Mouse (Mus musculus) embryonic fibroblast, embryonic 13.5 days (primary cell): ENCODE measurements around the gene Rsf1. TPM values are rescaled to one million over a fixed set of nuclear protein-coding genes. Genes with fewer than 3 reads are reported as not detected.

Experiments
- H3K27ac ChIP-seq: 2 replicates; pipeline ENCODE4 v1.5.1; 2012; ENCODE audit warnings: low read length, control low read depth, inconsistent platforms; ENCODE audit not compliant: insufficient read depth
- H3K4me1 ChIP-seq: 2 replicates; pipeline ENCODE4 v1.6.1; 2011; ENCODE audit warnings: low read length; ENCODE audit not compliant: control insufficient read depth, insufficient read depth
- H3K4me3 ChIP-seq: 2 replicates; pipeline ENCODE4 v1.5.1; 2011; ENCODE audit warnings: mild to moderate bottlenecking, control low read depth, low read length; ENCODE audit not compliant: insufficient read depth
- CTCF ChIP-seq: IDR thresholded peaks from 2 replicates; pipeline ENCODE4 v1.5.1; 2011; ENCODE audit warnings: mild to moderate bottlenecking, control low read depth, low read length, moderate library complexity, borderline replicate concordance; ENCODE audit not compliant: insufficient read depth
- POLR2A ChIP-seq: IDR thresholded peaks from 2 replicates; pipeline ENCODE4 v1.6.1; 2011; ENCODE audit warnings: low read depth, mild to moderate bottlenecking, control low read depth, low read length, moderate library complexity
- polyA plus RNA-seq: library from polyadenylated mRNA; stranded (reverse); fragments of >200 nt; gene quantifications from 2 replicates; pipeline ENCODE4 v1.2.4, GENCODE M21; 2011; ENCODE audit warnings: low read depth; ENCODE audit not compliant: missing spikeins, insufficient read length

Rsf1 gene
- polyA plus RNA-seq, 1 experiment, result 24.2 TPM

- no peak overlapping the region for H3K27ac ChIP-seq
- no peak overlapping the region for H3K4me3 ChIP-seq
- TF ChIP-seq CTCF, result no peak
- TF ChIP-seq POLR2A, result no peak
- H3K4me1 ChIP-seq, result no peaks in the 10 kb centered on the region
Measured at GRCm38 (mm10) chr7:97720109-97720508, 140.4 kb downstream of the Rsf1 start.

DNA sequence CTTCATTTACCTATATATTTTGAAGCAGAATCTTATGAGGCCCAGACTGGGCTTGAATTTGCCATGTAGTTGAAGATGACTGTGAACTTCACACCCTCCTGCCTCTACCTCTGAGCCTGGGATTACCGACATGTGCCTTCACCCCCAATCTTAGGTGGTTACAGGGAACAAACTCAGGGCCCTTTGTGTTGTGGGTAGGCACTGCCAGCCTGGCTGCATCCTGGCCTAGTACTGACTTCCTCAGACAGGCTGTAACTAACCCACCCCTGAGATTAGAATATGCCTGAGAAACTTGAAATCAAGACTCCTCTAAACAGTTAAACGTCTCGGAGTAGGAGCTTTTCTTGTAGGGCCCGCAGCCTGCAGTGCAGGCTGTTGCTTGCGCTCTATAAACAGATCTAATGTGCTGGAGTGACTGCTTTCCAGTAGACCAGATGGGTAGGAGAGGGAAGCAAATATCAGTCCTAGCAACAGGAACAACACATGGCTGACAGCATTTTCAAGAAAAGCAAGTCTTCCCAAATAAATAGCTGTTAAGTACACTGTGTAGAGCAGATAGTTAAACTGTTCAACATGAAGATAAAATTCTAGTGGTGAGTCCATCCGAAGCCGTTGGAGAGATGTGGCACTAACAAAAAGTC is 142.7 kb downstream of the Rsf1 start:
- TF ChIP-seq CTCF, result no peak
- no peak for TF ChIP-seq POLR2A
- Histone ChIP-seq H3K4me1 (no peaks in the 10 kb centered on the region), H3K27ac (no peak overlapping the region), H3K4me3 (no peak overlapping the region)

DNA sequence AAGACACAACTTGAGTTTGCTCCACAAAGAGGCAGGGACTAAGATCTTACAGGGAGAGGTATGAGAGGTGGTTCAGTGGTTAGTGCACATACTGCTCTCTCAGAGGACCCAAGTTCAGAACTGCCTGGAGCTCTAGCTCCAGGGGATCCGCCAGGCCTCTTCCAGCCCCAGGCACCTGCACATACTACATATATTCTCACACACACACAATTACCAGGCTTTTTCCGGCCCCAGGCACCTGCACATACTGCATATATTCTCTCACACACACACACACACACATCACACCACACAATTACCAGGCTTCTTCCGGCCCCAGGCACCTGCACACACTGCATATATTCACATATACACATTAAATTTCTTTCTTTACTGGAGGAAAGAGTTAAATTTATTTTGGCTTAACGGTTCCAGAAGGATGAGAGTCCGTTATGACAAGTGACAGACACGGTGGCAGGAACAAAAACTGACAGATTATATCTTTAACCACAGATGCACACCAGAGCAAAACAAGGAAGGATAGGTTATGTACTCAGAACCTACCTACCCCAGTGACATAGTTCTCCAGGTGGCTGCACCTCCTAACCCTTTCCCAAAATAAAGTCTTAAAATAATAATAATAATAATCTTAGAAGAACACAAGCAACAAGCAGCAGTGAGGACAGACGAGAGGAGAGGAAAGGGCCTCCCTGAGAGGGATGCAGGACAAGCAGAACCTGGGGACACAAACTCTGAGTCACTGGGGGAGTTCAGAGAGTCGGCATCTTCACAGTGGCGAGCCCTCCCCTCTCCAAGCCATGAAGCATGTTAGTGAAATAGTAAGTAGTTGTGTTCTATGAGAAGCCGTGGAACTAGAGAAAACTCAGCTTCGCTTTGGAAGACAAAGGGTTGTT is 144.2 kb downstream of the Rsf1 start:
- no peak overlapping the region for H3K27ac ChIP-seq
- no peaks in the 10 kb centered on the region for H3K4me1 ChIP-seq
- TF ChIP-seq POLR2A (no peak), CTCF (no peak)
- H3K4me3 ChIP-seq, result no peak overlapping the region

DNA sequence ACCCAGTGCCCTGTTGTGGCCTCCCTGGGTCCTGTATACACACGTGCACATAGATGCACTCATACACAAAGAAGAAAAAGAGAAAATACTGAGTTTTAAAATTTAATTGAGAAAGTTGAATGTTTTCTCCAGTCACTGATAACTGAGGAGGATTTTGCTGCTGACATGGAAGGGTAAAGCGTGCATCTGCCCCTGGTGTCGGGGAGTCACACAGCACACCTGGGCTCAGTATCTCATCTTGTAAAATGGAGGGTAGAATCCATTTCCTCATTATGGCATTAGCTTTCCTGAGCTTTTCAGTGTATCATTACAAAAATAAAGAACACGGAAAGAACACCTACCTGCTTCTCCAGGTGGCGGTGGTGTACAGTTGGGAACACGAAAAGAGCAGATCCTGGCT is 145.7 kb downstream of the Rsf1 start:
- Histone ChIP-seq H3K4me3 (no peak overlapping the region), H3K27ac (no peak overlapping the region), H3K4me1 (no peaks in the 10 kb centered on the region)
- TF ChIP-seq CTCF (no peak), POLR2A (no peak)

GRCm38 (mm10) chr7:97726080-97726479 is 146.4 kb downstream of the Rsf1 start:
- Histone ChIP-seq H3K4me1 (no peaks in the 10 kb centered on the region), H3K27ac (no peak overlapping the region), H3K4me3 (no peak overlapping the region)
- TF ChIP-seq CTCF (no peak), POLR2A (no peak)

DNA sequence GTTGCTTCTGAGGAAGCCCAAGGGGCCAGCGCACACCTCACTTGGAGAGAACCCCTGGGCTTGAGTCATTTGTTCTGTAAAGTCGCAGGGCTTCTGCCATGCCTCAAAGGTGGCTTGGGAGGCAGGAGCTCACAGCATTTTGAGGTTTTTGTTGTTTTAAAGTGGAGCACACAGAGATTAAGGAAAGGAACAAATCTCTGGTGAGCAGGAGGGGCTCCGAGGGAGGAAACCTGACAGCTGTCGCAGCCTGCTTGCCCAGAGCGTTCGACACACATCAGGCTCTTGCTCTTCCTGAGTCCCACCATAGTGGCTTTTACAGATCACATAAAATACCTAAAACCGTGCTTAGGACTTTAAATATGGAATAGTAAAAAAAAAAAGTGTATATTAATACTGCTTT is 147.1 kb downstream of the Rsf1 start:
- H3K4me3 ChIP-seq, result no peak overlapping the region
- H3K27ac ChIP-seq, result no peak overlapping the region
- H3K4me1 ChIP-seq, result no peaks in the 10 kb centered on the region
- TF ChIP-seq CTCF (no peak), POLR2A (no peak)

DNA sequence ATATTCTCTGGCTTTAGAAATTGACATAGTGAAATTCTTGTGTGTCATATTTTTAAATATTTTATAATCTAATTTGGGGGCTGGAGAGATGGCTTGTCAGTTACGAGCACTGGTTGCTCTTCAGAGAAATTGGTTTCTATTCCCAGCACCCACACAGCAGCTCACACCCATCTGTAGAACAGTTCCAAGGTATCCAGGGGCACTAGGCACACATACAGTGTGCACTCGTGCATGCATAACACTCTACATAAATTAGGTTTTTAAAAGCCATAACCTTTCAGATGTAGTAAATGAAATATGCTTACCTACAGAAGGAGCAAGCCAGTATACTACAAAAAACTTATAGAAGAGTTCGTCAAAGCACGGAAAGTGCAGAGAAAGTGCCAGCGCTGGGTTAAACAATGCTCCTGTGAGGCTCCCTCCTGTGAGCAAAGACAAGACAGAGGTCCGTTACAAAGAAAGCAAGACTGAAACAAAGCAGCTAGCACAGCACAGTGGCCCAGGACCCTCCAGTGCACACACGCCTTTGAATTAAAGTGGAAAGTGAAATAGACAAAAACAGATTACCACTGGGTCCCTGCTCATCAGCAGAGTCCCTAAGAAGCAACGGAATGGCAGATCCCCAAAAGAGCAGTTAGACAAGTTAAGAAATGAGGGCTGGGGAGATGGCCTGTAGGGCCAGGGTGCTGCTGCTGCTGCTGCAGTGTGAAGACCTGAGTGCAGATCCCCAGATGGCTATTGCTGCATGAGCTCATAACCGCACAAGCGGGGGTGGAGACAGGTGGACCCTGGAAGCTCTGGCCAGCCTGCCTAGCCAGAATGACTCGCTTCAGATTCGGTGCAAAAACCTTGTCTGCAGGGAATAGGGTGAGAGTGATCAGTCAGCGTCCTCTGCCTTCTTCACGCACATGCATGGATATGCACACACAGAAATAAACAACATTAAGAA is 149.3 kb downstream of the Rsf1 start:
- TF ChIP-seq CTCF, result no peak
- TF ChIP-seq POLR2A, result no peak
- H3K4me3 ChIP-seq, result no peak overlapping the region
- no peak overlapping the region for H3K27ac ChIP-seq
- H3K4me1 ChIP-seq, result no peaks in the 10 kb centered on the region

GRCm38 (mm10) chr7:97730427-97730826 is 150.7 kb downstream of the Rsf1 start:
- TF ChIP-seq POLR2A, result no peak
- TF ChIP-seq CTCF, result no peak

DNA sequence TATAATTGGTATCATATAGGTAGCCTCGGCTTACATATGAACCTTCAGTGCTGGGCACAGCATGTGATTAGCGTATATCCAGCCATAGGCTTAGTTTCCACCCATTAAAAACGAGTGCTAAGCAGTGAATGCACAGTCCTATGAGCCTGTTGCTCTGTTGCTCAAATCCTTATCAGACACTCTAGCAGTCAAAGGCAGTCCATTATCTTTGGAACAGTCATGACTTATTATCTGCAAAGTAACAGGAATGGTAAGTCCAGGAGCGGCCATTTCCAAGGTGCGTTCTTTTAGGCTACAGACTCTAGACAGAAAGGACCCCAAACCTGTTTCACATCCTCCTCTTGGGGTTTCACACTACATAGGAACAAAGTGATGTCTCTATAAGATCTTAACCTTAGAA is 153.9 kb downstream of the Rsf1 start:
- TF ChIP-seq CTCF, result no peak
- TF ChIP-seq POLR2A, result no peak
- Histone ChIP-seq H3K4me3 (no peak overlapping the region), H3K27ac (no peak overlapping the region)

More at GRCm38 (mm10) chr7:97730427-97730826, 150.7 kb downstream of the Rsf1 start:
- Histone ChIP-seq H3K4me3 (no peak overlapping the region), H3K4me1 (no peaks in the 10 kb centered on the region), H3K27ac (no peak overlapping the region)

GRCm38 (mm10) chr7:97735021-97735420 is 155.3 kb downstream of the Rsf1 start:
- no peaks in the 10 kb centered on the region for H3K4me1 ChIP-seq
- TF ChIP-seq CTCF (no peak), POLR2A (no peak)
- H3K4me3 ChIP-seq, result no peak overlapping the region
- no peak overlapping the region for H3K27ac ChIP-seq

More for the DNA sequence above, 153.9 kb downstream of the Rsf1 start:
- no peaks in the 10 kb centered on the region for H3K4me1 ChIP-seq
